Mouse (Mus musculus) CH12.LX (cell line): ENCODE measurements around the gene Pde6d.
A peak's percentile ranks its signal among the peaks of the same experiment; 100 is the strongest.

Experiments used
- BHLHE40 ChIP-seq: IDR thresholded peaks from 2 replicates; pipeline ENCODE4 v1.6.1; 2011; ENCODE audit warnings: mild to moderate bottlenecking, low read depth, low read length, improper control_type of control experiment
- CHD2 ChIP-seq: IDR thresholded peaks from 2 replicates; pipeline ENCODE4 v1.6.1; 2011; ENCODE audit warnings: low read length, improper control_type of control experiment
- CTCF ChIP-seq, 2 experiments: IDR thresholded peaks in 1 of 2; conservative IDR thresholded peaks in 1 of 2; 2 replicates each; pipeline ENCODE4 v1.5.1; 2011 to 2012; ENCODE audit warnings: low read depth in 2 of 2, low read length in 2 of 2, improper control_type of control experiment in 1 of 2, inconsistent platforms in 1 of 2, mild to moderate bottlenecking in 1 of 2, moderate library complexity in 1 of 2
- MAFK ChIP-seq: IDR thresholded peaks from 2 replicates; pipeline ENCODE4 v1.6.1; 2011; ENCODE audit warnings: low read length, improper control_type of control experiment; ENCODE audit not compliant: insufficient replicate concordance
- MAX ChIP-seq: IDR thresholded peaks from 2 replicates; pipeline ENCODE4 v1.6.1; 2011; ENCODE audit warnings: low read length, improper control_type of control experiment
- POLR2A ChIP-seq: IDR thresholded peaks from 2 replicates; pipeline ENCODE4 v1.6.1; 2011; ENCODE audit warnings: low read depth, mild to moderate bottlenecking, improper control_type of control experiment, low read length
- ZC3H11A ChIP-seq: IDR thresholded peaks from 2 replicates; pipeline ENCODE4 v1.6.1; 2012; ENCODE audit warnings: low read depth, mild to moderate bottlenecking, inconsistent platforms, low read length, improper control_type of control experiment
- ZKSCAN1 ChIP-seq: IDR thresholded peaks from 2 replicates; pipeline ENCODE4 v1.6.1; 2012; ENCODE audit warnings: low read depth, inconsistent platforms, low read length, improper control_type of control experiment, borderline replicate concordance

DNA sequence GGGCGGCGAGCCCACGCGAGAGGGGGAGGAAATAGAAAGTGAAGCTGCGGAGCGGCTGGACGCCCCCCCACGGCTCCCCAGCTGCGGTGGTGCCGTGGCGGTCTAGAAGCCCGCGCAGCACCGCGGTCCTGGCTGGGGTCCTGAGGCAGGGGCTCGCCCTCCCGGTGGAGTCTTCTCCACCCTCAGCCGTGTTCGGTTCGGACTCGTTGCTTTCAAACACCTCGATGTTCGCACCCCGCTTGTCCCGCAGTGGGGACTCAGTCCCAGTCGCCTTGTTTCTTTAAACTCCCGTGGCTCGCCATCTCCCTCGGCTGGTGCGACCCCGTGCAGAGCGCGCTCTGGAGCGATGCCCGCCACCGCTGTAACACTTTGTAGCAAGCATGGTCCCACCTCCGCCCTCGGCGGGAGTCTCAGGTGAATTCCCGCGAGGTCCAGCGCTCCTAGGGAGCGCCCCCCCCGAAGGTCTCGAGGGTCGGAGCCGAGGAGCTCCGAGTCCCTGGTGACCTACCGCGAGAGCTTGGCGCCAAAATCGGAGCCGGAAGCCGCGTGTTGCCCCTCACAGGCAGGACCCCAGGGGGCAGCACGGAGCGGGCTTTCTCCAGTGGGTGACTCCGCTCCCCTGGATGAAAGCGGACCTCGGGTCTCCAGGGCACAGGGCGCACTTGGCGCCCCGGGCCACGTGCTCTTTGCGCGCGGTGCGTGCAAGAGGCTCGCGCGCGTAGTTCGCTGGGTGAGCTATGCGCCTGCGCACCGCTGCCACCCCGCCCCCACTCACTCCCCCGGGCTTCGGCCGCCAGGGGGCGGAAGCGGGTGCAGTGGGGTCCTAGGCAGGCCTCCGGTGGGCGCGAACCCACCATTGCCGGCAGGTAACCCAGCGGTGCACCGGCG is 54.6 kb downstream of the Pde6d start:
- TF ChIP-seq CTCF (conservative IDR thresholded peaks at IDR 0.05 in 1 of 2, IDR thresholded peaks at IDR 0.05 in 1 of 2; ENCODE audit: low read depth in 2 of 2, low read length in 2 of 2) (peak in 1 of 2 experiments; percentile 76; a peak in 2 of 4 replicates), POLR2A (peak; percentile 62; the same call in 1 of the 2 replicates), CHD2 (peak; percentile 87), MAX (peak; percentile 98), ZKSCAN1 (no peak), MAFK (no peak), BHLHE40 (peak; percentile 89), ZC3H11A (no peak)
